In the genomic region with DNA sequence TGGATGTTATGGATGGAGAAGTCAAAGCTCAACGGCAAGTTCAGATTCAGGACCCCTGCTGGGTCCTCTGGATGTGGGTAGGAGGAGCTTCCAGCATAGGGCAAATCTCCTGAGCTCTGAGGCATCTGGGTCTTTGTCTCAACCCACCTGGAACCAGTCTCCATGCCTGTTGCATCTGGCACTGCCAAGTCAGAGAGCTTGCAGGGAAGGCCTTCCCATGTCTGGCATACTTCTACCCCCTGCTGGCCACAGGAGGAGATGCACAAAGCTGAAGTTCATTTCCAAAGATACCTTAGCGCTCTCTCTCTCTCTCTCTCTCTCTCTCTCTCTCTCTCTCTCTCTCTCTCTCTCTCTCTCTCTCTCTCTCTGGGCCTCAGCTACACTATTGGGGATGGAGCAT, we compare ENCODE assay signal across 9 mouse cellular contexts. TPM values are rescaled to one million over a fixed set of nuclear protein-coding genes. Genes with fewer than 3 reads are reported as not detected.
A peak's percentile ranks its signal among the peaks of the same experiment; 100 is the strongest.
DNase-seq lines count a peak whose midpoint lies in the region; ATAC-seq and TF ChIP-seq lines count a peak whose summit lies in the region.
"Had no signal": no experiment of that assay in that cellular context is flagged by ENCODE, and none has a peak within 500 bp of the region (broad histone marks: within the 10 kb centered on the region; RNA-seq: fewer than 3 reads in every experiment).

No protein-coding gene starts in this region.

- H3K36me3 ChIP-seq in forebrain, embryonic 13.5 days (ENCODE audit: poor library complexity, severe bottlenecking), result peaks cover 13% of the 10 kb centered on the region; the same call in 1 of the 2 replicates
- peaks cover 12% of the 10 kb centered on the region for H3K36me3 ChIP-seq in intestine, postnatal 0 days (ENCODE audit: control insufficient read depth, insufficient read depth)

- no peaks in the 10 kb centered on the region for H3K27me3 ChIP-seq in forebrain, embryonic 13.5 days
- H3K27me3 ChIP-seq in intestine, postnatal 0 days (replicated peaks; ENCODE audit: control insufficient read depth, insufficient read depth, low read length), result no peaks in the 10 kb centered on the region

- ATAC-seq in forebrain, embryonic 13.5 days, result peak; percentile 82
- peak; percentile 42; the same call in 1 of the 2 replicates for ATAC-seq in intestine, postnatal 0 days

- no peak overlapping the region for H3K9ac ChIP-seq in forebrain, embryonic 13.5 days
- no peak overlapping the region for H3K9ac ChIP-seq in intestine, postnatal 0 days (ENCODE audit: low read depth, low read length)

- H3K4me3 ChIP-seq in forebrain, embryonic 13.5 days, result no peak overlapping the region
- H3K4me3 ChIP-seq in intestine, postnatal 0 days (ENCODE audit: low read depth, low read length), result no peak overlapping the region
- H3K4me3 ChIP-seq in lung, adult 2 months (replicated peaks; ENCODE audit: extremely low read depth, low read depth, low read length), result no peak overlapping the region

- H3K4me1 ChIP-seq in forebrain, embryonic 13.5 days, result peaks cover 6% of the 10 kb centered on the region; the same call in 1 of the 2 replicates
- peaks cover 3% of the 10 kb centered on the region; the same call in 1 of the 2 replicates for H3K4me1 ChIP-seq in intestine, postnatal 0 days (replicated peaks; ENCODE audit: control insufficient read depth, insufficient read depth, low read length)
- H3K4me1 ChIP-seq in lung, adult 2 months (ENCODE audit: control insufficient read depth, insufficient read depth, low read length), result no peaks in the 10 kb centered on the region

- no peak overlapping the region for H3K4me2 ChIP-seq in forebrain, embryonic 13.5 days
- no peak overlapping the region for H3K4me2 ChIP-seq in intestine, postnatal 0 days (replicated peaks; ENCODE audit: low read depth)

- TF ChIP-seq CTCF in intestine, postnatal 0 days (IDR thresholded peaks at IDR 0.05; ENCODE audit: low read depth), result peak; percentile 90
- TF ChIP-seq CTCF in lung, adult 2 months (IDR thresholded peaks at IDR 0.05; ENCODE audit: insufficient read depth, low read length), result peak; percentile 93

- no peak overlapping the region for H3K27ac ChIP-seq in forebrain, embryonic 13.5 days
- no peak overlapping the region for H3K27ac ChIP-seq in intestine, postnatal 0 days (ENCODE audit: low read depth, low read length)

- H3K9me3 ChIP-seq in forebrain, embryonic 13.5 days (replicated peaks), result no peaks in the 10 kb centered on the region
- no peaks in the 10 kb centered on the region for H3K9me3 ChIP-seq in intestine, postnatal 0 days (ENCODE audit: control insufficient read depth)

- no peak for TF ChIP-seq POLR2A in lung, adult 2 months (IDR thresholded peaks at IDR 0.05; ENCODE audit: borderline replicate concordance, extremely low read depth, low read depth, low read length)

- WGBS in forebrain, embryonic 13.5 days, result 74% methylated on average over 2 of the region's 2 CpGs
- 60% methylated on average over 2 of the region's 2 CpGs for WGBS in intestine, postnatal 0 days
- WGBS in lung, adult 2 months, result 56% methylated on average over 2 of the region's 2 CpGs

- peak; percentile 50 to 79 for DNase-seq in adrenal gland, adult (ENCODE audit: inconsistent age in 2 of 2, low spot score in 1 of 2)
- no peak for DNase-seq in adrenal gland, adult 8-10 months
- peak; percentile 39 for DNase-seq in right cerebral cortex, postnatal 4 days
- no peak for DNase-seq in right cerebral cortex, postnatal 36 days (ENCODE audit: low spot score in 2 of 2)
- peak; percentile 41 for DNase-seq in lung, adult 2 months
- DNase-seq in retina, postnatal 1 day, result peak; percentile 78

RNA-seq across cellular contexts. Expression of a gene that starts 17.1 kb away (rescaled TPM):
- total RNA-seq in adrenal gland, adult 8-10 months (2022), result 1 to 10 TPM; 3.0 to 7.5 (median 5.5) TPM
- 5.4 and 7.5 TPM in 2 replicates for polyA plus RNA-seq in forebrain, embryonic 13.5 days (2015; fragmentation: Nextera tagmentation; extraction: Ambion mirVana)
- polyA plus RNA-seq in intestine, postnatal 0 days (2015; fragmentation: Nextera tagmentation; extraction: Ambion mirVana), result 3.6 and 4.1 TPM in 2 replicates
- 3.9 and 7.5 TPM in 2 replicates for polyA plus RNA-seq in lung, adult 2 months (2012; rRNA removed)

RNA-seq across cellular contexts. Expression of a gene that starts 28.9 kb away (rescaled TPM):
- total RNA-seq in adrenal gland, adult 8-10 months (2022), result 10 to 100 TPM; 28.2 to 43.5 (median 39.5) TPM
- polyA plus RNA-seq in forebrain, embryonic 13.5 days (2015; fragmentation: Nextera tagmentation; extraction: Ambion mirVana), result 58.0 and 62.5 TPM in 2 replicates
- polyA plus RNA-seq in intestine, postnatal 0 days (2015; fragmentation: Nextera tagmentation; extraction: Ambion mirVana), result 51.9 and 59.2 TPM in 2 replicates
- polyA plus RNA-seq in lung, adult 2 months (2012; rRNA removed), result 20.2 and 25.1 TPM in 2 replicates

RNA-seq across cellular contexts. Expression of a gene that starts 30.8 kb away (rescaled TPM):
- 1 to 10 TPM; 1.2 to 1.8 (median 1.6) TPM for total RNA-seq in adrenal gland, adult 8-10 months (2022)
- polyA plus RNA-seq in forebrain, embryonic 13.5 days (2015; fragmentation: Nextera tagmentation; extraction: Ambion mirVana), result 3.6 and 5.6 TPM in 2 replicates
- polyA plus RNA-seq in intestine, postnatal 0 days (2015; fragmentation: Nextera tagmentation; extraction: Ambion mirVana), result 0.98 and 1.0 TPM in 2 replicates
- polyA plus RNA-seq in lung, adult 2 months (2012; rRNA removed), result 2.7 and 9.7 TPM in 2 replicates

RNA-seq across cellular contexts. Expression of a gene that starts 33.3 kb away (rescaled TPM):
- not detected for total RNA-seq in adrenal gland, adult 8-10 months (2022)
- 0.09 TPM in 1 of 2 replicates, not detected in the other for polyA plus RNA-seq in forebrain, embryonic 13.5 days (2015; fragmentation: Nextera tagmentation; extraction: Ambion mirVana)
- 0.46 and 0.81 TPM in 2 replicates for polyA plus RNA-seq in intestine, postnatal 0 days (2015; fragmentation: Nextera tagmentation; extraction: Ambion mirVana)
- 3.5 TPM in 1 of 2 replicates, not detected in the other for polyA plus RNA-seq in lung, adult 2 months (2012; rRNA removed)
- polyA plus RNA-seq: gonadal fat pad, adult 2 months had no signal

RNA-seq across cellular contexts. Expression of a gene that starts 57.1 kb away (rescaled TPM):
- 10 to 100 TPM; 13.3 to 20.7 (median 15.2) TPM for total RNA-seq in adrenal gland, adult 8-10 months (2022)
- polyA plus RNA-seq in forebrain, embryonic 13.5 days (2015; fragmentation: Nextera tagmentation; extraction: Ambion mirVana), result 19.1 and 21.1 TPM in 2 replicates
- 115 and 117 TPM in 2 replicates for polyA plus RNA-seq in intestine, postnatal 0 days (2015; fragmentation: Nextera tagmentation; extraction: Ambion mirVana)
- 45.0 and 47.0 TPM in 2 replicates for polyA plus RNA-seq in lung, adult 2 months (2012; rRNA removed)

Comparison
In these comparisons a context has a peak if more than half of its experiments do, and no peak if none do; other contexts are left out.
1. DNase-seq: peak in adrenal gland, adult (2 of 2), right cerebral cortex, postnatal 4 days (single experiment), lung, adult 2 months (single experiment) and retina, postnatal 1 day (single experiment); none in adrenal gland, adult 8-10 months (single experiment) and right cerebral cortex, postnatal 36 days (0 of 2).